Comparison of ENCODE assay signal across 8 mouse cellular contexts in the genomic region with DNA sequence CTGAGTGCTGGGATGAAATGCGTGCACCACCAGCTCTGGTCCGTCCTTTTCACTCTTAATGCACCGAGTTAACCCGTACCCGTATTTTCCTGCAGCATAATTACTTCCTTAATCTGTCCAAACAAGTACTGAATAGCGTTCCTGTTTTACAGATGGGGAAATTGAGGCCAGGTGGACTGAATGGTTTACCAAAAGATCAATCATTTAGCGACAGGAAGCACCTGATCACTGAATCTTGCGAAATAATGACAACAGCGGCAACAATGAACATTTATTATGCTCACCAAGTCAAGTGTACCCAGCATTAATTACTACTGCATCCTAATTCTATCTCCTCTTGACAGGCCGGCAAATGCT. TPM values are rescaled to one million over a fixed set of nuclear protein-coding genes. Genes with fewer than 3 reads are reported as not detected.
DNase-seq lines count a peak whose midpoint lies in the region; ATAC-seq and TF ChIP-seq lines count a peak whose summit lies in the region.

Slc43a1 (plus strand) TSS at position 258 of the 357 bp plus-strand sequence.

- WGBS in spleen, adult 2 months, result 23% methylated on average over 10 of the region's 10 CpGs
- 13% methylated on average over 10 of the region's 10 CpGs for WGBS in limb, embryonic 11.5 days

- no peaks in the 10 kb centered on the region for H3K9me3 ChIP-seq in limb, embryonic 11.5 days (ENCODE audit: control insufficient read depth, low read length)

- no peak for ATAC-seq in limb, embryonic 11.5 days (ENCODE audit: insufficient number of reproducible peaks, low FRiP score, low TSS enrichment, low read depth)

- H3K36me3 ChIP-seq in spleen, adult 2 months (ENCODE audit: control insufficient read depth, insufficient read depth, low read length), result no peaks in the 10 kb centered on the region
- no peaks in the 10 kb centered on the region; the same call in 1 of the 2 replicates for H3K36me3 ChIP-seq in limb, embryonic 11.5 days (ENCODE audit: control insufficient read depth, insufficient read depth, low read length)
- no peaks in the 10 kb centered on the region for H3K36me3 ChIP-seq in splenic B cell, adult 2 months (ENCODE audit: control insufficient read depth, insufficient read depth, low read length, poor library complexity, severe bottlenecking)

- H3K9ac ChIP-seq in limb, embryonic 11.5 days (ENCODE audit: low read length), result peak within 1 kb of the TSS; percentile 88

- H3K4me3 ChIP-seq in spleen, adult 2 months (ENCODE audit: extremely low read depth, insufficient read depth, insufficient read length), result peak within 1 kb of the TSS; percentile 71
- H3K4me3 ChIP-seq in limb, embryonic 11.5 days (ENCODE audit: low read depth, low read length), result peak within 1 kb of the TSS; percentile 67

- H3K27me3 ChIP-seq in spleen, adult 2 months (ENCODE audit: control insufficient read depth, insufficient read depth, low read length), result no peaks in the 10 kb centered on the region; the same call in 1 of the 2 replicates
- no peaks in the 10 kb centered on the region for H3K27me3 ChIP-seq in limb, embryonic 11.5 days (ENCODE audit: control insufficient read depth, insufficient read depth, low read length)
- no peaks in the 10 kb centered on the region for H3K27me3 ChIP-seq in splenic B cell, adult 2 months (ENCODE audit: control insufficient read depth, insufficient read depth, low read length, poor library complexity, severe bottlenecking)

- DNase-seq in adrenal gland, adult 2 months, result no peak
- no peak for DNase-seq in adrenal gland, postnatal 14 days
- no peak for DNase-seq in spleen, adult 2 months (ENCODE audit: low read depth in 1 of 2, low spot score in 2 of 2)
- no peak for DNase-seq in spleen, postnatal 14 days (ENCODE audit: low spot score in 2 of 2)
- no peak for DNase-seq in limb, embryonic 11.5 days (ENCODE audit: low spot score)
- DNase-seq in splenic B cell, adult 2 months (ENCODE audit: low read depth, low spot score), result peak; percentile 8
- no peak for DNase-seq in cerebellum, adult 9-10 months
- DNase-seq in right cerebral cortex, adult 18-20 months, result no peak

- peak within 1 kb of the TSS; percentile 91 for H3K4me2 ChIP-seq in limb, embryonic 11.5 days (ENCODE audit: low read depth, severe bottlenecking)

- TF ChIP-seq CTCF in spleen, adult 2 months (IDR thresholded peaks at IDR 0.05; ENCODE audit: extremely low read depth, insufficient read depth, insufficient read length, insufficient replicate concordance), result no peak

- peak within 1 kb of the TSS; percentile 49 for H3K27ac ChIP-seq in spleen, adult 2 months (ENCODE audit: insufficient read depth, low read length)
- peak within 1 kb of the TSS; percentile 90 for H3K27ac ChIP-seq in limb, embryonic 11.5 days (replicated peaks; ENCODE audit: low read depth, low read length)

- TF ChIP-seq POLR2A in spleen, adult 2 months (IDR thresholded peaks at IDR 0.05; ENCODE audit: low read depth, low read length), result no peak

- peaks cover 16% of the 10 kb centered on the region for H3K4me1 ChIP-seq in spleen, adult 2 months (ENCODE audit: control insufficient read depth, insufficient read depth, insufficient read length)
- peaks cover 9% of the 10 kb centered on the region for H3K4me1 ChIP-seq in limb, embryonic 11.5 days (ENCODE audit: control insufficient read depth, insufficient read depth, low read length)

RNA-seq across cellular contexts. Expression of gene Slc43a1, which starts in this region (rescaled TPM):
- 10 to 100 TPM in 1 of 2 experiments, 1 to 10 TPM in 1; 4.4 to 12.7 TPM for total RNA-seq in adrenal gland, adult 2 months (2021)
- 10.1 and 14.3 TPM in 2 replicates for polyA plus RNA-seq in adrenal gland, adult 2 months (2012; rRNA removed)
- 5.2 and 9.3 TPM in 2 replicates for total RNA-seq in adrenal gland, postnatal 14 days (2021)
- polyA plus RNA-seq in spleen, adult 2 months (2012; rRNA removed), result 59.6 and 70.0 TPM in 2 replicates
- polyA plus RNA-seq in limb, embryonic 11.5 days (2014; fragmentation: Nextera tagmentation; extraction: Ambion mirVana), result 36.0 and 37.8 TPM in 2 replicates
